Mouse (Mus musculus) liver, embryonic 16.5 days (tissue): ENCODE measurements at regions not wholly inside any gene's neighbourhood (a gene's known extent, or its start where the extent isn't known, plus 50 kb on each side); places are given as distances from the start of the nearest gene placed in this dataset.
A peak's percentile ranks its signal among the peaks of the same experiment; 100 is the strongest.

Experiments
- ATAC-seq: fragments of 200-750 bp; cut with Nextera tagmentation; 2 replicates; pipeline ENCODE4 v1.8.0; 2017; ENCODE audit warnings: low read depth, mild to moderate bottlenecking, moderate number of reproducible peaks, moderate library complexity
- H3K27ac ChIP-seq: fragments of 300-500 bp; sonication (generic); 2 replicates; pipeline ENCODE4 v1.5.1; 2014; ENCODE audit warnings: mild to moderate bottlenecking, low read length
- H3K27me3 ChIP-seq: fragments of 300-500 bp; sonication (generic); 2 replicates; pipeline ENCODE4 v1.6.1; 2014; ENCODE audit warnings: low read depth, low read length, mixed read lengths; ENCODE audit not compliant: control insufficient read depth, insufficient read depth
- H3K36me3 ChIP-seq: fragments of 300-500 bp; sonication (generic); 2 replicates; pipeline ENCODE4 v1.6.1; 2014; ENCODE audit warnings: mild to moderate bottlenecking; ENCODE audit not compliant: control insufficient read depth, insufficient read depth
- H3K4me1 ChIP-seq: fragments of 300-500 bp; sonication (generic); 2 replicates; pipeline ENCODE4 v1.6.1; 2014; ENCODE audit warnings: low read depth, low read length, mixed read lengths; ENCODE audit not compliant: control insufficient read depth
- H3K4me2 ChIP-seq: fragments of 300-500 bp; sonication (generic); 2 replicates; pipeline ENCODE4 v1.6.1; 2014; ENCODE audit warnings: low read depth, low read length, mixed read lengths
- H3K4me3 ChIP-seq: fragments of 300-500 bp; sonication (generic); 2 replicates; pipeline ENCODE4 v1.5.1; 2014; ENCODE audit warnings: low read depth, mild to moderate bottlenecking, low read length
- H3K9ac ChIP-seq: fragments of 300-500 bp; sonication (generic); 2 replicates; pipeline ENCODE4 v1.6.1; 2014; ENCODE audit warnings: low read depth, low read length
- H3K9me3 ChIP-seq: fragments of 300-500 bp; sonication (generic); replicated peaks from 2 replicates; pipeline ENCODE4 v1.6.1; 2016; ENCODE audit warnings: low read length; ENCODE audit not compliant: control insufficient read depth
- WGBS: fragments of 180-500 bp; shearing (Covaris S2); extraction: QIAGEN DNeasy Blood & Tissue Kit; methylation state at CpG from one replicate; pipeline ENCODE4 v1.1.7; 2014; ENCODE audit not compliant: insufficient replicate concordance; 5-methylcytosine and 5-hydroxymethylcytosine counted together

DNA sequence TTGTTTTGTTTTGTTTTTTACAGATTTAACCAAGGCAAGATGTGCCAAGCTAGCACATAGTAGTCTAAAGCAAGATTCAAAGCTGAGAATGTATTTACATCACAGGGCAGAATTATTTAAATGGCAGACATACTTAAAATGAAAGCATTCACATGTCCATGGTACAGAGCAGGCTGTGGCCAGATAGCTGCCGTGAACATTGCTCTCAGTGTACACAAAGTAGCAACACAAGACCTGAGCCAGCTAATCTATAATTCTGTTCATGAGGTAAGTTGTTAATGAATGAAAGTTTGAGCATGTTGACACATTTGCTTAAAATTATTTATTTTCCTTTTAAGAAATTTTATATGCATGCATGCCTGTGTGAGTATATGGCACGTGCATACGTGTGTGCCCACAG, 164.0 kb downstream of the Dyrk2 start:
- Histone ChIP-seq H3K27me3 (no peaks in the 10 kb centered on the region), H3K4me2 (no peak overlapping the region), H3K9ac (no peak overlapping the region), H3K36me3 (no peaks in the 10 kb centered on the region), H3K4me1 (no peaks in the 10 kb centered on the region), H3K4me3 (no peak overlapping the region), H3K9me3 (no peaks in the 10 kb centered on the region), H3K27ac (no peak overlapping the region)
- ATAC-seq: 0 out of 2 replicates have a peak, but pooled peaks have one; percentile 50
- WGBS: 70% methylated on average over 3 of the region's 3 CpGs

DNA sequence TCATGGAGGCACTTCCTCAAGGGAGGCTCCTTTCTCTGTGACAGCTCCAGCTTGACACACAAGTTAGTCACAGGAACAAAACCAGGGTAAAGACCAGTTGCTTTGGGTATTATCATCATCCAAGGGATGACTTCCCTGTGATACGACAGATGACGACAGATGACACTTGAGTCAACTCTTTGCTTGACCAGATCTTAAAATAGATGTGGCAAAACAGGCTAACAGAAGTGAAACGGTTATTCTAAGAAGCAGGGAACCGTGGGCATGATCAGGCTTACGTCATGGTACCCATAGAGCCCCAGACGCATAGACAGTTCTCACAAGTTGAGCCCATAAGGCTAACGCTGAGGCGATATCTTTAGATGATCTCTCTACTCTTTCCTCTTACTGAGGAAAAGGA, 160.3 kb downstream of the Dyrk2 start:
- no peak overlapping the region for H3K4me3 ChIP-seq
- no peak overlapping the region for H3K9ac ChIP-seq
- 63% methylated on average over 8 of the region's 8 CpGs for WGBS
- H3K4me1 ChIP-seq: no peaks in the 10 kb centered on the region
- no peak overlapping the region for H3K27ac ChIP-seq
- H3K27me3 ChIP-seq: no peaks in the 10 kb centered on the region
- H3K4me2 ChIP-seq: no peak overlapping the region
- no peaks in the 10 kb centered on the region for H3K9me3 ChIP-seq
- no peak for ATAC-seq
- no peaks in the 10 kb centered on the region for H3K36me3 ChIP-seq

DNA sequence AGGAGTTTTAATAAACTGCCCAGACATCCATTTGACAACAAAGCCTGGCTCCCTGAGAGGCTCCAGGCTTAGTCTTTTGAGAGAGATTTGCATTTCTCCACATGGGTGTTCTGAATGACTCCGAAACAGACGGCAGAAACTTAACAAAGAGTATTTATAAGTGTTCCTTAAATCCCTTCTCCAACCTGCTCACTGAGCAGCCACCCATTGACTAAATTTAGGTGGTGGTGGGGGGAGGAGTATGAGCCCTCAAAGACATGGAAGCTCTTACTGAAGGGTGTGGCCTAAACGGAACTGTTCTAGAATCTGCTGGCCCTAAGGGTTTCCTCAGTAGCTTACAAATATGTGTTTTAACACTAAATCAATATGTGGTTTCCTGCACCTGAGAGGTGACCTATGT, 158.5 kb downstream of the Dyrk2 start:
- no peaks in the 10 kb centered on the region for H3K27me3 ChIP-seq
- no peak for ATAC-seq
- H3K9me3 ChIP-seq: no peaks in the 10 kb centered on the region
- no peaks in the 10 kb centered on the region for H3K4me1 ChIP-seq
- H3K36me3 ChIP-seq: no peaks in the 10 kb centered on the region
- 59% methylated on average over 3 of the region's 3 CpGs for WGBS
- H3K4me2 ChIP-seq: no peak overlapping the region
- no peak overlapping the region for H3K9ac ChIP-seq
- H3K27ac ChIP-seq: no peak overlapping the region
- no peak overlapping the region for H3K4me3 ChIP-seq

DNA sequence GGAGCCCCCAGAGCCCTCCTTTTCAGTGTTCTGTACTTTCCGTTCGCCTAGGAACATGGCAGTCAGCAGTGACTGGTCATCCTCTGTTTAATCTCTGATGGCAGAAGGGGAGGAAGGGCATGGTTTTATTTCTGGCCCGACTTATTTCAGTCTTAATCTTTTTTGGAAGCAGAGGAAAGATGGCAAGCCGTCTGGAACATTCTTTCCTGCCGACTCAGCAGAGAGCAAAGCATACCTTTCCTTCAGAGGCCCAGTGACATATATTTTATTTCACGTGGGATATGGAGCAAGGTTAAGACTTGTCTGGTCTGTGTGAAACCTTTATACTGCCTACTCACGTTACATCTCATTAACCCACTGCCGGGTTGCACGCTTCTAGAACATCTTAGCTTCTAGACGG, 158.1 kb downstream of the Dyrk2 start:
- Histone ChIP-seq H3K9ac (no peak overlapping the region), H3K4me2 (no peak overlapping the region), H3K27me3 (no peaks in the 10 kb centered on the region), H3K27ac (no peak overlapping the region), H3K9me3 (no peaks in the 10 kb centered on the region), H3K36me3 (no peaks in the 10 kb centered on the region), H3K4me3 (no peak overlapping the region), H3K4me1 (no peaks in the 10 kb centered on the region)
- 69% methylated on average over 10 of the region's 10 CpGs for WGBS
- no peak for ATAC-seq

DNA sequence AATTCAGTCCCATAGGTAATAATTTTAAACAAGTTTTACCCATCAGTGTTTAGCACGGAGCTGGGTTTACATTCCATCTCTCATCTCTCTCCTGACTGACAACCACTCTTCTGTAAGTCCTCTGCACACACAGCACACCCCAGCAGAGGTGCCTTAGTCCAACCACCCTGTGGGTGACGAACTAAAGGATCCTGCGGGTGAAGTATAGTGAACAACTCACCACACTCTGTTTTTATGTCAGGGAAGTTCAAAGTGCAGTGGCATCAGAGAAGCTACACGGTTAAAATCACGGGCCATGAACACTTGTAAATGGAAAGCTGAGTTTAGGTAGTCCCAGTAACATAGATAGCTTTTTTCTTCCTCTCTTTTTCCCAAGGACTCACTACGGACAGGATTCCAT, 157.1 kb downstream of the Dyrk2 start:
- Histone ChIP-seq H3K27ac (no peak overlapping the region), H3K27me3 (no peaks in the 10 kb centered on the region), H3K4me1 (no peaks in the 10 kb centered on the region), H3K9me3 (no peaks in the 10 kb centered on the region), H3K4me3 (no peak overlapping the region), H3K36me3 (no peaks in the 10 kb centered on the region), H3K4me2 (no peak overlapping the region), H3K9ac (no peak overlapping the region)
- ATAC-seq: no peak
- WGBS: 53% methylated on average over 6 of the region's 6 CpGs

DNA sequence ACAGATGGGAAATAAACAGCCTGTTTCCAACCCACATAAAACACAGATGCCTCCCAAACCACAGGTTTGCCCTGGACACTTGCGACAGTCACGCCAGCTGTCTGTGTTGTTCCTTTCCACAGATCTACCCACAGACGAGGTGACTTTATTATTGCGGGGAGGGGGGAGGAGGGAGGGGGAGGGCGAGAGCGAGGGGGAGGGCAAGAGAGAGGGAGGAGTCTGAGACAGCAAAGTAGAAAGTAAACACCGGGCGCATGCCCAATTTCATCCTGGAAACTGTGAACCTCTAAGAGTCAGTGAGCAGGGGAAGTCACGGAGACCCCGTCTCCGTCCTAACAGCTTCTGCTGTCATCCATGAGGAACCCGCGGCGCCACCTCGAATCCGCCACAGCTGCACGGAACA, 155.8 kb downstream of the Dyrk2 start:
- Histone ChIP-seq H3K4me1 (no peaks in the 10 kb centered on the region), H3K27me3 (no peaks in the 10 kb centered on the region), H3K9me3 (no peaks in the 10 kb centered on the region), H3K9ac (no peak overlapping the region), H3K27ac (no peak overlapping the region), H3K4me2 (no peak overlapping the region), H3K36me3 (no peaks in the 10 kb centered on the region), H3K4me3 (no peak overlapping the region)
- WGBS: 46% methylated on average over 15 of the region's 17 CpGs
- no peak for ATAC-seq

DNA sequence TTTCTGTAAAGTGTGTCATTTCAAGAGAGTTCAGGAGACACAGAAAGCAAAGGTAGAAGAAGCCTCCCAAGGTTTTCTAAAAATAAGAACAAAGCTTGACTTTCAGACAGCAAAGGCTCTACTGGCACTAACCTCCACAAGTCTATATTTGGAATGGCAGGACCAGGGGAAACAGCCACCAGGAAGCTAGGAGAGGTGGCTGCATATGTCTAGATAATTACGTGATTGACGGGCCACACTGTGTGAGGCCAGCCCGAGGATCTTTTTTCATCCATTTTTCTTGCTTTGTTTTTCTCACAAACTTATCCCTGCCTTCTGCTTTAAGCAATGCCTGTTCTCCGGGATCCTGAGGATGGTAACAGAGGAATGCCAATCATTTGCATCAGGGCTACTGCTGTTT, 155.4 kb downstream of the Dyrk2 start:
- H3K27me3 ChIP-seq: no peaks in the 10 kb centered on the region
- no peak overlapping the region for H3K4me2 ChIP-seq
- H3K4me3 ChIP-seq: no peak overlapping the region
- 25% methylated on average over 4 of the region's 4 CpGs for WGBS
- no peak for ATAC-seq
- H3K9me3 ChIP-seq: no peaks in the 10 kb centered on the region
- no peaks in the 10 kb centered on the region for H3K36me3 ChIP-seq
- H3K9ac ChIP-seq: no peak overlapping the region
- H3K27ac ChIP-seq: no peak overlapping the region
- no peaks in the 10 kb centered on the region for H3K4me1 ChIP-seq

DNA sequence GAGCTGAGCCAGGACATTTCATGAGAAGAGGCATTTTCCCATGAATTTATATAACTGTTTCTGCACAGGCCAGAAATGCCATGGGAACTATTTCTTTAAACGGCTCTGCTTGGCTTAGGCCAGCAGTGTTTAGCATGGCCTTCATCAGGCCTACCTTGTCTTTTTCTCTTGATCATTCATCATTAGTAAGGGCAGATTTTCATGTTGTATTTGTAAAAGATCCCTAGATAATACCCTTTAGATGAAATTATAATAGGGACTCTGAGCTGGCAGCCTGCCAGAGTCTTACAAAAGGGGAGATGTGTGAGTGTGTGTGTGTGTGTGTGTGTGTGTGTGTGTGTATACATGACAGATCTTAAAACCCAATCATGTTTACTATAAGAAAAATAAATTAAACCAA, 149.4 kb downstream of the Dyrk2 start:
- Histone ChIP-seq H3K4me2 (no peak overlapping the region), H3K9me3 (no peaks in the 10 kb centered on the region), H3K4me1 (no peaks in the 10 kb centered on the region; the same call in 1 of the 2 replicates), H3K9ac (no peak overlapping the region), H3K27ac (no peak overlapping the region), H3K36me3 (no peaks in the 10 kb centered on the region), H3K4me3 (no peak overlapping the region), H3K27me3 (no peaks in the 10 kb centered on the region)
- 81% methylated on average over 1 of the region's 1 CpGs for WGBS
- no peak for ATAC-seq

DNA sequence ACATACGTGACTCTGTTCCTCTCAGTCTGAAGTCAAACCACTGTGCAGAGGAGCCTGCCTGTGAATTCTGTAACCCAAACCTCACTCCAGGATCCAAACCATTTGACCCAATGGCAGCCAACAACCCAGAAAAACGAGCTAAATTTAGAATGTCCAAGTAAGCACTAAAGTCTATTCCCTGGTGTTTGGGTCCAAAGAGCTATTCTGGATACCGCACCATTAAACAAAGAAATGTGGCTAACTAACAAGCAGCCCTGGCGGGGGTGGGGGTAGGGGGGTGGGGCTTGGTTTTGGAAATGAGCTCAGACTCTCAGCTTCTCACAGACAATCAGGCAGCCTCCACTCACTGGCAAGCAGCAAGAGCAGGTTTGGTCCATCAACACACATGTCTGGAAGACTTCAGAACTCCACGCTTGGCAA, 147.9 kb downstream of the Dyrk2 start:
- H3K9ac ChIP-seq: no peak overlapping the region
- peak overlapping the region; percentile 6; the same call in 1 of the 2 replicates for H3K4me2 ChIP-seq
- no peaks in the 10 kb centered on the region for H3K9me3 ChIP-seq
- H3K36me3 ChIP-seq: no peaks in the 10 kb centered on the region
- peak overlapping the region; percentile 64 for H3K27ac ChIP-seq
- ATAC-seq: peak; percentile 86
- H3K4me3 ChIP-seq: no peak overlapping the region
- H3K27me3 ChIP-seq: no peaks in the 10 kb centered on the region
- no peaks in the 10 kb centered on the region; the same call in 1 of the 2 replicates for H3K4me1 ChIP-seq
- WGBS: 56% methylated on average over 5 of the region's 5 CpGs
